Mouse (Mus musculus): ENCODE results near the gene Rplp2.

Rplp2 gene

GRCm38 (mm10) chr7:141475805-141476158 is 28.6 kb downstream of the Rplp2 start:
- no peak for DNase-seq (ENCODE audit: low read depth, low spot score)
- no peaks in the 10 kb centered on the region; the same call in none of the 2 replicates for H3K36me3 ChIP-seq (ENCODE audit: control insufficient read depth, insufficient read depth, low read length, poor library complexity, severe bottlenecking)
- H3K27me3 ChIP-seq (ENCODE audit: control insufficient read depth, insufficient read depth, low read length, poor library complexity, severe bottlenecking) = no peaks in the 10 kb centered on the region

DNA sequence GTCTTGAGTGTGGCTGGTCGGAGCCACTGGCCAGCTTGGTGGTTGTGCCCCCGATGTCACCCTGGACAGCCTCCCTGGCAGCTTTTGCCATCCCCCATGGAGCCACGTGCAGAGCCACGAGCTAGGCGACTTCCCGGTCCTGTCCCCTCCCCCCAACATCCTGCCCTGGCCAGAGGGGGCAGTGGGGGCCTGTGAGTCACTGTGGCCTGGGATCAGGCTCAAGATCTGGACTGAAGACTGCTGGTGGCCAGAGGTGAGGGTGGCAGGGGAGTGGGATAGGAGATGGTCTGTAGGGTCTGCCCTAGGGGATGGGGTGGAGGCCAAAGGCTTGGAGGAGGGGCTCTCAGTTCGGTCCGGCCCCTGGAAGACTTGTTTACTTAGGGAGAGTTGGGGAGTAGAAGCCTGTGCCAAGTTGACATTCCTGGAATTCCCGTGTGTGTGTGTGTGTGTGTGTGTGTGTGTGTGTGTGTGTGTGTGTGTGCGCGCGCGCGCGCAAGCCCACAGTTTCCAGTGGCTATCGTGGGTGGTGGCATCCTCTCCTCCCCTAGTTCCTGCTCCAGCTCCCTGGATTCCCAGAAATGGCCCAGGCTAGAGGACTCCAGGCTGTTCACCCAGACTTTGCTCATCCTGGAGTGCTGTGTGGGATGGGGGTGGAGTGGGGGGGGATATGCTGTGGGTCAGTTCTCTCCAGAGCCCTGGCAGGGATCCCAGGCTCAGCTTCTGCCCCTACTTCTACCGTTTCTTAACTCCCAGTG is 29.2 kb downstream of the Rplp2 start:
- no peaks in the 10 kb centered on the region for H3K27me3 ChIP-seq (ENCODE audit: control insufficient read depth, insufficient read depth, low read length, poor library complexity, severe bottlenecking)
- DNase-seq (ENCODE audit: low read depth, low spot score) = peak; percentile 34
- H3K36me3 ChIP-seq (ENCODE audit: control insufficient read depth, insufficient read depth, low read length, poor library complexity, severe bottlenecking) = no peaks in the 10 kb centered on the region

DNA sequence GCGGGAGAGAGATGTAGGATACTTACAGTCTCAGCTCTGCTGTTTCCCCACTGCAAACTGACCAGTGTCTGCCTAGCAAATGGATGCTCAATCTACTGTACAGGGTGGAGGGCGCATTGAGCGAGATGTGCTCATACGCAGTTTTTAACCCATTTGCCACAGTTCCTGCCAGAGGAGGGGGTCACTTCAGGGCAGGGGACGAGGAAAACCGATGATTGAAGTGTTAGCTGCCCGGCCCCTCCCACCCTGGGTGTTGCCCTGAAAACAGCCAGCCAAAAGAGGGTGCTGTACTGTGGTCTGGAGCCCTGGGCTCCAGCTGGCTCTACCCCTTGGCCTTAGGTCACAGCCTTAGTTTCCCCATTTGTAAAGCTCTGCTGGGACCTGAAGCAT is 29.8 kb downstream of the Rplp2 start:
- DNase-seq (ENCODE audit: low read depth, low spot score) = no peak
- H3K36me3 ChIP-seq (ENCODE audit: control insufficient read depth, insufficient read depth, low read length, poor library complexity, severe bottlenecking) = no peaks in the 10 kb centered on the region
- no peaks in the 10 kb centered on the region for H3K27me3 ChIP-seq (ENCODE audit: control insufficient read depth, insufficient read depth, low read length, poor library complexity, severe bottlenecking)

GRCm38 (mm10) chr7:141477578-141478269 is 30.6 kb downstream of the Rplp2 start:
- Histone ChIP-seq H3K27me3 (ENCODE audit: control insufficient read depth, insufficient read depth, low read length, poor library complexity, severe bottlenecking) (no peaks in the 10 kb centered on the region), H3K36me3 (ENCODE audit: control insufficient read depth, insufficient read depth, low read length, poor library complexity, severe bottlenecking) (no peaks in the 10 kb centered on the region)
- DNase-seq (ENCODE audit: low read depth, low spot score) = no peak

DNA sequence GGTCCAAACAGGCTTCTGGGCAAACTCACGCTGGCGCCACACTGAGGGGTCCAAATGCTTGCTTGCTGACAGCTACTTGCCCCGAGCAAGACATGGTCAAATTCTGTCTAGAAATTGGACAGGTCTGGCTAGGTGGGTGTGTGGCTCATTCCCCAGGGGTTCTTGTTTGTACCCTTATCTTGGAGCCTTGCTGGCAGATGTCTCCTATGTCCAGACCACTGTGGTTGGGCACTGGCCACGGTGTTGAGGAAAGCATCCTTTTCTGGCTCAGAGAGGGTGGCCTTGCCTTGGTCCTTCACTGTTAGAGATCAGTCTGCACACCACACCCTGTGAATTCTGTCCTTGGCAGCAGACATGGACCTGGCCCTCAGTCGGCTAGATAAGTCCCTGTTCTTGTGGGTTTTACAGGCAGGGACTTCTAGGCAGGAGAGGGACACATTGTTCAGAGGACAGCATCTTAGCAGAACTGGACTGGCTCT is 31.1 kb downstream of the Rplp2 start:
- no peak for DNase-seq (ENCODE audit: low read depth, low spot score)
- no peaks in the 10 kb centered on the region for H3K27me3 ChIP-seq (ENCODE audit: control insufficient read depth, insufficient read depth, low read length, poor library complexity, severe bottlenecking)
- no peaks in the 10 kb centered on the region for H3K36me3 ChIP-seq (ENCODE audit: control insufficient read depth, insufficient read depth, low read length, poor library complexity, severe bottlenecking)

DNA sequence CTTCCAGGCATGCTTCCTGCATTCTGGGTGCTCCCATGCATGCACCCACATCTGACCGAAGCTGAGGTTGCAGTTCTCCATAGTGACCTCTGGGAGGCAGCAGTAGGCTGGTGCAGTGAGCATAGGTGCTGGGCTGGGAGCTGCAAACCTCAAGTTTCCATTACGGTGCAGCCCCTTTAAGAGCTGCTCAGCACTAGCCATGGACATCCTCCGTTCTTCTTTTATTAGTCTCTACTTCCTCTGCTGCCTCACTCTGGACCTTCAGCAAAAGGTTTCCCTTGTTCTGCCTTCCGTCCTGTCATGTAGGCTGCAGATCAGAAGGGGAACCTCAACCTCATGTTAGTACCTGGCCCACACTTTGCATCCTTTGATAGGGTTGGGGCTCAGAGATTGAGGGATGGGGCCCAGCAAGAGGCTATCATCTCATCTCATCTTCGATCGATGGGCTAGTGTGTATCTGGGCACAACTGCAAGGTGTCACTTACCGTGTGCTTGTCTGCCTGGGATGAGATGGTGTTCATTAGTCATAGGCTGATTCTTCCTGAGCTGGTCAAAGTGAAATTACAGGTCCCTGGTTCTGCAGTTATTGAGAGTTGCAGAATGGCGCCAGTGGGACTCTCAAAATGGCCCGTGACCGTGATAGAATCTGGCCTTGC is 33.8 kb downstream of the Rplp2 start:
- H3K27me3 ChIP-seq (ENCODE audit: control insufficient read depth, insufficient read depth, low read length, poor library complexity, severe bottlenecking) = no peaks in the 10 kb centered on the region
- no peaks in the 10 kb centered on the region for H3K36me3 ChIP-seq (ENCODE audit: control insufficient read depth, insufficient read depth, low read length, poor library complexity, severe bottlenecking)
- DNase-seq (ENCODE audit: low read depth, low spot score) = peak; percentile 95

- DNase-seq (ENCODE audit: low read depth, low spot score) = peak; percentile 68
- Histone ChIP-seq H3K27me3 (ENCODE audit: control insufficient read depth, insufficient read depth, low read length, poor library complexity, severe bottlenecking) (no peaks in the 10 kb centered on the region), H3K36me3 (ENCODE audit: control insufficient read depth, insufficient read depth, low read length, poor library complexity, severe bottlenecking) (no peaks in the 10 kb centered on the region)
These were observed 34.6 kb downstream of the Rplp2 start for GRCm38 (mm10) chr7:141481498-141482401.

DNA sequence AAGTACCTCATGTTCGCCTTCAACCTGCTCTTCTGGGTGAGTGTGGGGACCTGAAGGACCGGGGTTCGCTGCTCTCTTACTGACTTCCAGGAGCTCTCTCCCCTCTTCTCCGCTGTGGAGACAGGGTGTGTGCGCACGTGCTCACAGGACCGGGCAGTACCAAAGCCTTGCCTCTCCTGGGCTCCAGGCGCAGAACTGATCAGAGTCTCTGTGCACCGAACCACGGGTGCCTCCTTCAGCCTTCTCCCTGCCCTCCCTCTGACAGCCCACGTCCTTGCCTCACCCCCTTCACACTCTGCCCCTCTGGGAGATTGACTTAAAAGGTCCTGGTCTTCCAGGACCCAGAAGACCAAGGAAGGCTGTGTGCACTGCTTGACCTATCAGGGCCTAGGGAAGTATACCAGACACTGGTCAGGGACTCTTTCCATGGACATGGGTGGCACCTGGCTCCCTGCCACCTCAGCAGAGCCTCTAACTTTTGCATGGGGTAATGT is 35.4 kb downstream of the Rplp2 start:
- DNase-seq (ENCODE audit: low read depth, low spot score) = no peak
- H3K36me3 ChIP-seq (ENCODE audit: control insufficient read depth, insufficient read depth, low read length, poor library complexity, severe bottlenecking) = no peaks in the 10 kb centered on the region
- H3K27me3 ChIP-seq (ENCODE audit: control insufficient read depth, insufficient read depth, low read length, poor library complexity, severe bottlenecking) = no peaks in the 10 kb centered on the region

- H3K27me3 ChIP-seq (ENCODE audit: control insufficient read depth, insufficient read depth, low read length, poor library complexity, severe bottlenecking) = no peaks in the 10 kb centered on the region
- DNase-seq (ENCODE audit: low read depth, low spot score) = no peak
These were observed 36.0 kb downstream of the Rplp2 start for GRCm38 (mm10) chr7:141483114-141483653.

DNA sequence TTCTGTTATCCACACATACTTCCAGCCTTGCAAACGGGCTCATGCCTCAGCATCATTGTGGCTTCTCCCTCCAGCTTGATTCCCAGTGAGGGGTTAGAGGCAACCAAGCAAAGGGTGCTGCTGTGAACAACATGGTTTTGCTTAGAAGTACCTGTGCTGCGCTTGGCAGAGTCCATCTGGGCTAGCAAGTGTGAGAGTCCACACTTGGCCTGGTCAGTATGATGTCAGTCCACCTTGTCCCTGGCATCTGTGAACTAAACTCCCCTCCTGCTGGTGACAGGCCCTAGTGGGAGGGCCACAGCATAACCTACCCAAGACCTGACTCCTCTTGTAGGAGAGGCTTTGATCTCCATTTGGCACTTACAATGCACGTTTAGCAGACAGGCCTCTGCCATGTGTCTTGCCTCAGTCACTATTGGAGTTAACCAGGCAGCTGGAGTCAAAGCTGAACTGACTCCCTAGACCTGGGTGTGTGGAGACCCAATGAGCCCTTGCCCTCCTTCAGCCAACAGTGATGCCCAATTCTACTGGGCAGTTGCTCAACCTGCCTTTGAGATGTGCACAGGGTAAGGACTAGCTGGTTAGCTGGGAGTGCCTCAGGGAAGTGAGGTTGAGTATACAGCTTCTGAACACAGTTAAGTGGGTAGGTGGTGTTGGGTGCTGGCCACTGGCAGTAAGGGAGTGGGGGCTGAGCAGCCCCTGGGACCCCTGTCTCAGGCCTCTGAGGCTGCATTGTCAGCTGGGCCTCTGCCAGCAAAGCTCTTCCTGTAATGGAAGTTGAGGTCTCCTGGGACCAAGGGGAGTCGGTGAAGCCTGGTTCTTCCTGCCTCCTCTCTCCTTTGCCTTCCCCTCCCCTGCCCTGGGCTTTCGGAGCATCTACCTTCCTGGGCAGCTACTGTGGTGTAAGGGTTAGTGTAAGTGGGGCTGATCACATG is 37.3 kb downstream of the Rplp2 start:
- H3K27me3 ChIP-seq (ENCODE audit: control insufficient read depth, insufficient read depth, low read length, poor library complexity, severe bottlenecking) = no peaks in the 10 kb centered on the region
- no peak for DNase-seq (ENCODE audit: low read depth, low spot score)
- H3K36me3 ChIP-seq (ENCODE audit: control insufficient read depth, insufficient read depth, low read length, poor library complexity, severe bottlenecking) = no peaks in the 10 kb centered on the region

More at GRCm38 (mm10) chr7:141483114-141483653, 36.0 kb downstream of the Rplp2 start:
- no peaks in the 10 kb centered on the region for H3K36me3 ChIP-seq (ENCODE audit: control insufficient read depth, insufficient read depth, low read length, poor library complexity, severe bottlenecking)

- no peaks in the 10 kb centered on the region for H3K36me3 ChIP-seq (ENCODE audit: control insufficient read depth, insufficient read depth, low read length, poor library complexity, severe bottlenecking)
- no peak for DNase-seq (ENCODE audit: low read depth, low spot score)
- H3K27me3 ChIP-seq (ENCODE audit: control insufficient read depth, insufficient read depth, low read length, poor library complexity, severe bottlenecking) = no peaks in the 10 kb centered on the region
These were observed 38.0 kb downstream of the Rplp2 start for GRCm38 (mm10) chr7:141485186-141485585.

DNA sequence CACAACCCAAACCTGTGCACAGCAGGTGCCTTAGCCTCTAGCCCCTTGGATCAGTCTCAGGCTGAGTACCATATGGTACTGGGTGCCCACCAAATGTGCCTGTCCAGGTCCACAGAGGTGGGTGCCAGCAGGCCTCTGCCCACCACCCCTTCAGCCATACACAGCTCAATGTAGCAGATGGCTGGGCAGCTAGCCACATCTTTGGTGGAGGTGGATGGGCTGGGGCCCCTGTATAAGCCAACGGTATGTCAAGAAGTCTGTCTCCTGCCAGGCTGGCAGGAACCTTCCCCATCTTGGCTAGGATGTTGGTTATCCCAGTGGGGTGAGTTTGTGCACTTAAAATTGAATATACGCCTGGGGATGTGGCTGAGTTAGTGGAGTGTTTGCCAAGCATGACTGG is 38.4 kb downstream of the Rplp2 start:
- no peak for DNase-seq (ENCODE audit: low read depth, low spot score)
- Histone ChIP-seq H3K27me3 (ENCODE audit: control insufficient read depth, insufficient read depth, low read length, poor library complexity, severe bottlenecking) (no peaks in the 10 kb centered on the region), H3K36me3 (ENCODE audit: control insufficient read depth, insufficient read depth, low read length, poor library complexity, severe bottlenecking) (no peaks in the 10 kb centered on the region)

GRCm38 (mm10) chr7:141486239-141486638 is 39.1 kb downstream of the Rplp2 start:
- no peaks in the 10 kb centered on the region for H3K36me3 ChIP-seq (ENCODE audit: control insufficient read depth, insufficient read depth, low read length, poor library complexity, severe bottlenecking)
- no peak for DNase-seq (ENCODE audit: low read depth, low spot score)

More at GRCm38 (mm10) chr7:141486239-141486638, 39.1 kb downstream of the Rplp2 start:
- no peaks in the 10 kb centered on the region for H3K27me3 ChIP-seq (ENCODE audit: control insufficient read depth, insufficient read depth, low read length, poor library complexity, severe bottlenecking)
